Mouse (Mus musculus) heart, embryonic 11.5 days (tissue): ENCODE measurements around the gene Gm42417. TPM values are rescaled to one million over a fixed set of nuclear protein-coding genes. Genes with fewer than 3 reads are reported as not detected.

Experiments
- ATAC-seq: fragments of 200-750 bp; cut with Nextera tagmentation; replicated peaks from 2 replicates; pipeline ENCODE4 v1.8.0; 2017; ENCODE audit warnings: moderate library complexity; ENCODE audit not compliant: insufficient number of reproducible peaks, low FRiP score, low TSS enrichment
- H3K27ac ChIP-seq: fragments of 300-500 bp; sonication (generic); 2 replicates; pipeline ENCODE4 v1.5.1; 2014; ENCODE audit warnings: mild to moderate bottlenecking, low read depth, low read length
- H3K27me3 ChIP-seq: fragments of 300-500 bp; sonication (generic); 2 replicates; pipeline ENCODE4 v1.6.1; 2014; ENCODE audit warnings: mild to moderate bottlenecking, low read length, mixed read lengths; ENCODE audit not compliant: control insufficient read depth, insufficient read depth
- H3K36me3 ChIP-seq: fragments of 300-500 bp; sonication (generic); 2 replicates; pipeline ENCODE4 v1.6.1; 2014; ENCODE audit warnings: mild to moderate bottlenecking, low read length, moderate library complexity, mixed read lengths; ENCODE audit not compliant: control insufficient read depth, insufficient read depth
- H3K4me1 ChIP-seq: fragments of 300-500 bp; sonication (generic); 2 replicates; pipeline ENCODE4 v1.6.1; 2014; ENCODE audit warnings: low read length; ENCODE audit not compliant: control insufficient read depth, insufficient read depth
- H3K4me2 ChIP-seq: fragments of 300-500 bp; sonication (generic); 2 replicates; pipeline ENCODE4 v1.6.1; 2014; ENCODE audit warnings: mild to moderate bottlenecking, moderate library complexity
- H3K4me3 ChIP-seq: fragments of 300-500 bp; sonication (generic); 2 replicates; pipeline ENCODE4 v1.5.1; 2014; ENCODE audit warnings: low read depth, low read length
- H3K9ac ChIP-seq: fragments of 300-500 bp; sonication (generic); 2 replicates; pipeline ENCODE4 v1.6.1; 2014; ENCODE audit warnings: mild to moderate bottlenecking, low read depth, low read length, moderate library complexity
- H3K9me3 ChIP-seq: fragments of 300-500 bp; sonication (generic); replicated peaks from 2 replicates; pipeline ENCODE4 v1.6.1; 2016; ENCODE audit warnings: low read length; ENCODE audit not compliant: control insufficient read depth
- WGBS: fragments of 180-500 bp; shearing (Covaris S2); extraction: QIAGEN DNeasy Blood & Tissue Kit; methylation state at CpG from one replicate; pipeline ENCODE4 v1.1.7; 2014; ENCODE audit not compliant: insufficient replicate concordance; 5-methylcytosine and 5-hydroxymethylcytosine counted together
- polyA plus RNA-seq: library from polyadenylated mRNA; unstranded; fragments of >200 nt; fragmentation: Nextera tagmentation; extraction: Ambion mirVana; gene quantifications from 2 replicates; pipeline ENCODE4 v1.2.1, GENCODE M21; 2014

The Gm42417 gene
- polyA plus RNA-seq, 1 experiment from 2014 or later = not detected

DNA sequence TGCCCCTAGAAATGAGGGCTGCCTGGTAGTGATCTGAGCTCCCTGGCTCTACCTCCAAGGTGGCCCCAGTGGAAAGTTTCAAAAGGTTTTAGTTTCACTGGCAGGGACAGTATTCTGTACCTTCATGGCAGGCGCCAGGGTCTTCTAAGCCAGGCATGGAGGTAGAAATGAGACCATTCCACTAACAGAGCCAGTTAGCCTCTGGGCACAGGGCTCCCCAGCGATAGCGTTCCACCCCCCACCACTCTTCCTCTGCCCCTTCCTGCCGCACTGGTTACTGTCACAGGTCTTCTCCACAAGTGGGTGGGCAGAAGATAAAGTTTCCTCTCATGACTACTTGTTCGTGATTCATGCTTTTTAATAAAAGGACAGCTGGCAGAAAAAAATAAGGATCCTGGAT is 20.7 kb upstream of the Gm42417 start:
- no peak overlapping the region for H3K4me3 ChIP-seq
- H3K4me1 ChIP-seq = peaks cover 58% of the 10 kb centered on the region
- H3K9me3 ChIP-seq = no peaks in the 10 kb centered on the region
- no peak for ATAC-seq
- H3K36me3 ChIP-seq = peaks cover 3% of the 10 kb centered on the region; the same call in 1 of the 2 replicates
- H3K27ac ChIP-seq = no peak overlapping the region
- H3K4me2 ChIP-seq = no peak overlapping the region
- H3K9ac ChIP-seq = no peak overlapping the region
- no peaks in the 10 kb centered on the region for H3K27me3 ChIP-seq
- WGBS = 42% methylated on average over 5 of the region's 5 CpGs

DNA sequence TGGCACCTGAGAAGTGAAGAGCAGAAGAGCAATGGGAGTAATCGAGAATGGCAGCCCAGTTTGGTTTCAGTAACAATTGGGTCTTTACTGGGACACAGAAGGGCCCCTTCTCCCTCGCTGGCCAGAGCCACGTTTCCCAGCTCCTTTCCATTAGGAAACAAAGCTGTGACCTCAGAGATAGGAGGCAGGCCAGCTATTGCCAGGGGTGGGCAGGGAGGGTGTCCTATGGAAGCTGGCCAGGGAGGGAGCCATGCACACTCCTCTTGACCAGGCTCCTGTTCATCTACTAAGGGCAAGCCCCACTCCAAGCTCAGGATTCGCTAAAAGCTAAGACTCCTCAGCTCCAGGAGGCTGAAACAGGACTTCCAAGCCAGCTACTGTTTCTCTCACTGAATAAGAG is 20.0 kb upstream of the Gm42417 start:
- peak overlapping the region; percentile 99; the same call in 1 of the 2 replicates for H3K27ac ChIP-seq
- no peak for ATAC-seq
- no peaks in the 10 kb centered on the region for H3K9me3 ChIP-seq
- H3K4me3 ChIP-seq = peak overlapping the region; percentile 85
- H3K27me3 ChIP-seq = no peaks in the 10 kb centered on the region
- peaks cover 9% of the 10 kb centered on the region for H3K36me3 ChIP-seq
- 6% methylated on average over 4 of the region's 4 CpGs for WGBS
- peak overlapping the region; percentile 93 for H3K4me2 ChIP-seq
- peaks cover 56% of the 10 kb centered on the region for H3K4me1 ChIP-seq
- H3K9ac ChIP-seq = peak overlapping the region; percentile 98

DNA sequence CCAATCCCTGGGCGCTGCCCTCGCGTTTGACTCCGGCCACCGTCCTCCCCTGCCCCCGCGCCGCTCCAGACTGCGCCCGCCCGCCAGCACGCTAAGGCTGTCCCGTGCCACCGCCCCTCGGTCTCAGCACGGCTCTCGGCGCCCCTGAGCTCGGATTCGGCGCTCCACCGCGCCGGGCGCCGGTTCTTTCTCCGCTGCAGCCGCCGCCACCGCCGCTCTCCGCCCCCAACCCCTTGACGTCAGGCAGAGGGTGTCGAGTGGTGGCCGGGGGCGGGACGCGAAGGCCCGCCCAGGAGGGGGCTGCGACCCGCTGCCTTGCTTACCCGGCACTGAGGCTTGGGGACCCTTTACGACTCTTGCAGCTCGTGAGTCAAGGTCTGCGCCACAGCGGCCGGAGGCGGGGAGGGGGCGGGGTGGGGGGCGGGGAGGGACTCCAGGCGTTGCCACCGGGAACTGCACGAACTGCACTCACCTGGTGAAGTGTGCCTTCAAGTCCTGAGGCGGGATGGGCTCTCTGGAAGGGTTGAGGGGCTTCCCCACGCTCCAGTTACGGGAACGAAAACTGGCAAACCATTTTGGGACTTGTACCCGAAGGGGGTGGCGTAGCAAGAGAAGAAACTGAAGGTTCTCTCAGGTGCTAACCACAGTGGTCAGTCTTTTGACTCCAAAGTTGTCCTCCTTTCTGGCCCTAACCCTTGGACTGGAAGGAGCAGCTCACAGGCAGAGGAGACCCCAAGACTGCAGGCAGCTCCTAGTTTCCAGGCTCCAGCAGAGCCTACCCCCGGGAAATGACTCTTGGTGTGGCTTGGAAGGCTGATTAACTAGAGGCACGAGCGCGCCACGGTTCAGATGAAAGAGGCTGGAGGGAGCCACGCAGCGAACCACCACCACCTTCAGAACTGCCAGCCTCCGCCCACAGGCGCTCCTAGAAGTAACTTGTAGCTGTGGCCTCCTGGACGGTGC is 19.1 kb upstream of the Gm42417 start, which contains the start of gene Sema4c:
Gene Sema4c (minus strand): TSS at position 319 of the 963 bp plus-strand sequence.
- Histone ChIP-seq H3K4me1 (peaks cover 52% of the 10 kb centered on the region), H3K9me3 (no peaks in the 10 kb centered on the region), H3K9ac (peak within 1 kb of the TSS; percentile 98), H3K27ac (peak within 1 kb of the TSS; percentile 99), H3K4me2 (peak within 1 kb of the TSS; percentile 93), H3K4me3 (peak within 1 kb of the TSS; percentile 85), H3K36me3 (peaks cover 17% of the 10 kb centered on the region), H3K27me3 (no peaks in the 10 kb centered on the region)
- peak; percentile 39 for ATAC-seq
- WGBS = 1% methylated on average over 68 of the region's 69 CpGs

DNA sequence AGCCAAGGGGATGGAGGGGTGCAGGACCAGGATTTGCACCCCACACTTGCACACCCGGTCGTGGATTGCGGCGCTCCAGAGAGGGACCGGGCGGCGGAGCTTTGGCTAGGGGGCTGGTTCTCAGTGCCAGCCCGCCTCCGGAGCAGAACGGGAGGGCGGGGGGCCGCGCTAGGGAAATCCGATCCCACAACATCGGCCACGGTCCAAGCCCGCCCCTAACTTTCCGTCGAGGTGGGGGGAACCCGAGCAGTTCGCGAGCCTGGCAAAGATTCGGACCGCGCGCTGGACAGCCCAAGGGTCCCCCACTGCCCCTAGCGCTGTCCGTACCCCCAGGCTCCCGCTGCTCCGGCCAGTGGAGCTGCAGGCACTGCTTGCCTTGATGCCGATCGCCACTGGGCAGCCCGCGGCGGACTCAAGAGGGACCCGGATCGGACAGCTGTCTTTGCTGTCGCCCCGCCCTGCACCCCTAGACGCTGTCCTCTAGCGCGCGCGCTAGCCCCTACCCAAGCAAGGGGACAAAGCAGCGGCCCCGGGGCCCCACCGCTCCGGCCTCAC is 18.3 kb upstream of the Gm42417 start:
- H3K27me3 ChIP-seq = no peaks in the 10 kb centered on the region
- peak overlapping the region; percentile 93 for H3K4me2 ChIP-seq
- WGBS = under 1% methylated on average over 46 of the region's 48 CpGs
- peaks cover 25% of the 10 kb centered on the region for H3K36me3 ChIP-seq
- H3K4me3 ChIP-seq = peak overlapping the region; percentile 85
- H3K9ac ChIP-seq = peak overlapping the region; percentile 98
- peak overlapping the region; percentile 99 for H3K27ac ChIP-seq
- peak; percentile 69 for ATAC-seq
- peaks cover 44% of the 10 kb centered on the region for H3K4me1 ChIP-seq
- no peaks in the 10 kb centered on the region for H3K9me3 ChIP-seq

DNA sequence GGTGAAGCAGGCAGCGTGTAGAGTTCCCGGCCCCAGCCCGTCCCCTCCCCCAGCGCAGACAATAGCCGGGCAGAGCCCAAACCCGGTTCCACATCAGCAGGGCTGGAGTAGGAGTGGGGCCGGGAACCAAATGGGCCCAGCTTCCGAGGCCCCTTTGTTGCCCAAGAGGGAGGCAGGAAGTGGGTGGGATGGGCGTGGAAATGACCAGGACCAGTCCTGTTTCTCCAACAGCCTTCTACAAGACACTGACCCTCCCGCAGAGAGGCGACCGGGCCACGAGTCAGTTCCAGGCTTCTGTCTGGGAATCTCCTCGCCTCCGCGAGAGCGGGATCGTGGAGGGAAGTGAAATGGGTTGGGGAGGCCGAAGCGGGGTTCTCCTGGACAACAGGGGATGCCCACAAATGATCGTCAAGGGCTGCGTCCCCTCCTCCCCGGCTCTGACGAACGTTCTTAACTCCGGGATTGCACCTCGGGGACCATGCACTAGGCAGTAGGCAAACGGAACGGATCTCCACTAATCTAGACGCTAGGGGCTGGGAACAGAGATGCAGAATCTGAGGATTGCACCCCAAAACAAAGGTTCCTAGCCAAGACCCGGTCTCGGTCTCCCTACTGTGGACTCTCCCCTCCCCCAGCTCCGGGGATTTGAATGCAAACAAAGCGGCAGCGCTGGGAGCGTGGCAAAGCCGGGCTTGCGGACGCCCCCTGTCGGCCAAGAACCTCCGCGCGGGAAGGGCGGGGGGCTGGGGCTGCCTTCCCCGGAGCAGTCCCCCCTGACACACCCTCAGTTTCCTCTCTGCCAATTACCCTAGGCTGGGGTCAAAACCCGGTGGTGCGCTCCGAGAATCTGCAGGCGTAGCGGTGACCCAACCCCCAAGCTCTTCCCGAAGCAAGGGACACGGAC is 17.6 kb upstream of the Gm42417 start:
- Histone ChIP-seq H3K27ac (peak overlapping the region; percentile 99), H3K27me3 (no peaks in the 10 kb centered on the region), H3K4me3 (peak overlapping the region; percentile 85), H3K4me2 (peak overlapping the region; percentile 93), H3K9ac (peak overlapping the region; percentile 98), H3K9me3 (no peaks in the 10 kb centered on the region), H3K36me3 (peaks cover 31% of the 10 kb centered on the region), H3K4me1 (peaks cover 37% of the 10 kb centered on the region)
- ATAC-seq = peak; percentile 68
- under 1% methylated on average over 52 of the region's 52 CpGs for WGBS

DNA sequence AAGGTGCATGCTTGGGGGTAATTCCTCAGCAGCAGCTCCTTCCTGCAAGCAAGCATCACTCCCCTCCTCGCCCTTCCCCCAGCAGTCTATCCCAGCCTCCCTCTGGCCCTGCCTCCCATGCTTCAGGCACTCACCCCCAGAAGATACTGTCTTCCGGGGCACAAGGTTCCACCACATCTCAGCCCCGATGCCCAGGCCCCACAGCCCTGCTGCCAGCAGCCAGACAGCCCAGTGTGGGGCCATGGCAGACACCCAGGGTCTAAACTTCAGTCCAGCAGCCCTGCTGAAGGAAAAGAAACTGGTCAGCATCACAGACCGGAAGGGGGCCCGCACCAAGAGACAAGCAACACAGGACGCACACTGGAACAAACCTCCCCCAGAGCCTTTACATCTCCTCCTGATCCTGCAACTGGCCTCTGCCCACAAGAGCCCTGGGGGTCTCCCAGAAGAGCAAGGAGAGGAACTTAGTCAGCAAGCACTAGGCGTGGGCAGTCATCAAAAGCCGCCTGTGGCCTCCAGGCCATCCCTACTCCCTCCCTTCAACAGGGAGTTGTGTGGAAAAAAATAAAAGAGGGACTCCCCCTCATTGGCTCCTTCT is 16.7 kb upstream of the Gm42417 start:
- Histone ChIP-seq H3K36me3 (peaks cover 40% of the 10 kb centered on the region), H3K27me3 (no peaks in the 10 kb centered on the region), H3K4me1 (peaks cover 32% of the 10 kb centered on the region)

DNA sequence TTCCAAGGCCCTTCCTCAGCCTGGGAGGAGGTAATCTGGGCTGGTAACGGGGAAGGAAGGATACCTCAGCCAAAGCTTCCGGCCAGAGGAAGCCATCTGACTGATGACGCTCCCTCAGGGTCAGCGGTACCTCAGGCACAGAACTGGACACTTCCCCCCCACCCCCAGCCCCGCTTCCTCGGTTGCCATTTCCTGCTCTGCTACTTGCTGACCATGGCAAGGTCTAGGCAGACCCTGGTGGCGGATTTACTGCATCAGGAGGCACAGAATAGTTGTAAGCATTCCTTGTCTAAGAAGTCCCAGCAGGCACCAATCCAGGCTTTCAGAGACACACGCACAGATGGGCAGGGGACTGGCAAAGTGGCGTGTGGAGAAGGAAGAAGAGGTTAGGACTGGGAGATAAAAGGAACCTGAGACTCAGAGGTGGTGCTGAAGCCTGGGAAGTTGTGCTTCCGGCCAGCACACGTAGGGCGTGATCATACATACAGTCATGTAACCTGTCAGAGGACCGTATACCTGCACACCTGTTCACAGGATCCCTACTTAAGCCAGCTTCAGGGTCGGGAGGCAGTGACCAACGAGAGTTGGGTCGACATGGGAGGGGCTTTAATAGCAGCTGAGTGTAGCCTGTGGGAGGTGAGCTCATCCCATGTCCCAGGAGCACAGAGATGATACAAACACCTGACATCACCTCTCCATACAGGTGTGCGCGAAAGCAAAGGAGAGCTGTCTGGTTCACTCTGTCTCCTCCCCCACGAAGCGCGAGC is 15.6 kb upstream of the Gm42417 start:
- peak overlapping the region; percentile 99; the same call in 1 of the 2 replicates for H3K27ac ChIP-seq

More for the DNA sequence above, 16.7 kb upstream of the Gm42417 start:
- Histone ChIP-seq H3K4me2 (peak overlapping the region; percentile 93), H3K27ac (peak overlapping the region; percentile 99), H3K9me3 (no peaks in the 10 kb centered on the region), H3K4me3 (peak overlapping the region; percentile 85), H3K9ac (peak overlapping the region; percentile 98)
- ATAC-seq = no peak
- WGBS = 4% methylated on average over 8 of the region's 8 CpGs

More for the DNA sequence above, 15.6 kb upstream of the Gm42417 start:
- peak overlapping the region; percentile 98; the same call in 1 of the 2 replicates for H3K9ac ChIP-seq
- peak overlapping the region; percentile 85 for H3K4me3 ChIP-seq
- H3K9me3 ChIP-seq = no peaks in the 10 kb centered on the region
- peaks cover 31% of the 10 kb centered on the region for H3K4me1 ChIP-seq
- peak overlapping the region; percentile 93 for H3K4me2 ChIP-seq
- H3K27me3 ChIP-seq = no peaks in the 10 kb centered on the region
- peaks cover 50% of the 10 kb centered on the region for H3K36me3 ChIP-seq
- WGBS = 73% methylated on average over 21 of the region's 21 CpGs
- ATAC-seq = no peak
